Mouse (Mus musculus) midbrain, embryonic 12.5 days (tissue): ENCODE results near the gene Gipr. TPM values are rescaled to one million over a fixed set of nuclear protein-coding genes. Genes with fewer than 3 reads are reported as not detected.

Experiments
- ATAC-seq: fragments of 200-750 bp; cut with Nextera tagmentation; 2 replicates; pipeline ENCODE4 v1.8.0; 2017; ENCODE audit warnings: low read depth, moderate TSS enrichment, moderate library complexity; ENCODE audit not compliant: low FRiP score
- H3K27ac ChIP-seq: fragments of 300-500 bp; sonication (generic); replicated peaks from 2 replicates; pipeline ENCODE4 v1.5.1; 2016; ENCODE audit warnings: mild to moderate bottlenecking
- H3K27me3 ChIP-seq: fragments of 300-500 bp; sonication (generic); 2 replicates; pipeline ENCODE4 v1.6.1; 2016; ENCODE audit warnings: mild to moderate bottlenecking
- H3K36me3 ChIP-seq: fragments of 300-500 bp; sonication (generic); 2 replicates; pipeline ENCODE4 v1.6.1; 2016
- H3K4me1 ChIP-seq: fragments of 300-500 bp; sonication (generic); 2 replicates; pipeline ENCODE4 v1.6.1; 2016
- H3K4me2 ChIP-seq: fragments of 300-500 bp; sonication (generic); replicated peaks from 2 replicates; pipeline ENCODE4 v1.6.1; 2016; ENCODE audit warnings: mild to moderate bottlenecking, moderate library complexity
- H3K4me3 ChIP-seq: fragments of 300-500 bp; sonication (generic); 2 replicates; pipeline ENCODE4 v1.5.1; 2016; ENCODE audit warnings: mild to moderate bottlenecking
- H3K9ac ChIP-seq: fragments of 300-500 bp; sonication (generic); replicated peaks from 2 replicates; pipeline ENCODE4 v1.6.1; 2016; ENCODE audit warnings: mild to moderate bottlenecking, moderate library complexity
- H3K9me3 ChIP-seq: fragments of 300-500 bp; sonication (generic); 2 replicates; pipeline ENCODE4 v1.6.1; 2016; ENCODE audit warnings: mild to moderate bottlenecking
- WGBS: fragments of 180-500 bp; shearing (Covaris S2); methylation state at CpG from one replicate; pipeline ENCODE4 v1.1.7; 2016; 5-methylcytosine and 5-hydroxymethylcytosine counted together
- polyA plus RNA-seq: library from polyadenylated mRNA; unstranded; fragments of >200 nt; fragmentation: Nextera tagmentation; extraction: Ambion mirVana; gene quantifications from 2 replicates; pipeline ENCODE4 v1.2.1, GENCODE M21; 2016

Gipr gene
- polyA plus RNA-seq, 1 experiment from 2014 or later = 3.4 TPM

GRCm38 (mm10) chr7:19177216-19177615, 11.3 kb upstream of the Gipr start:
- ATAC-seq = no peak
- Histone ChIP-seq H3K36me3 (no peaks in the 10 kb centered on the region), H3K9me3 (no peaks in the 10 kb centered on the region), H3K9ac (peak overlapping the region; percentile 53), H3K27ac (no peak overlapping the region), H3K4me2 (peak overlapping the region; percentile 56), H3K27me3 (peaks cover 69% of the 10 kb centered on the region), H3K4me1 (peaks cover 55% of the 10 kb centered on the region), H3K4me3 (peak overlapping the region; percentile 45)
- 61% methylated on average over 7 of the region's 7 CpGs for WGBS

GRCm38 (mm10) chr7:19176516-19176947, 10.6 kb upstream of the Gipr start:
- H3K36me3 ChIP-seq = no peaks in the 10 kb centered on the region
- 2% methylated on average over 13 of the region's 21 CpGs for WGBS
- H3K9ac ChIP-seq = peak overlapping the region; percentile 53
- peaks cover 55% of the 10 kb centered on the region for H3K4me1 ChIP-seq
- H3K4me2 ChIP-seq = peak overlapping the region; percentile 56
- H3K27me3 ChIP-seq = peaks cover 65% of the 10 kb centered on the region
- peak overlapping the region; percentile 46 for H3K27ac ChIP-seq
- peak; percentile 27 for ATAC-seq
- peak overlapping the region; percentile 45 for H3K4me3 ChIP-seq
- no peaks in the 10 kb centered on the region for H3K9me3 ChIP-seq

- WGBS = under 1% methylated on average over 30 of the region's 30 CpGs
- Histone ChIP-seq H3K4me1 (peaks cover 50% of the 10 kb centered on the region), H3K27me3 (peaks cover 59% of the 10 kb centered on the region)
These were observed 10.0 kb upstream of the Gipr start, which contains the start of gene Eml2 for GRCm38 (mm10) chr7:19175708-19176515. Gene Eml2, plus strand, starts transcription at chr7:19176421.

GRCm38 (mm10) chr7:19172874-19173273, 6.9 kb upstream of the Gipr start:
- no peaks in the 10 kb centered on the region for H3K9me3 ChIP-seq
- H3K4me1 ChIP-seq = peaks cover 28% of the 10 kb centered on the region
- ATAC-seq = peak; percentile 25
- H3K36me3 ChIP-seq = no peaks in the 10 kb centered on the region
- H3K27me3 ChIP-seq = peaks cover 38% of the 10 kb centered on the region
- peak overlapping the region; percentile 36 for H3K4me3 ChIP-seq
- peak overlapping the region; percentile 65 for H3K27ac ChIP-seq
- peak overlapping the region; percentile 42 for H3K9ac ChIP-seq
- H3K4me2 ChIP-seq = peak overlapping the region; percentile 49
- 3% methylated on average over 17 of the region's 17 CpGs for WGBS

More at GRCm38 (mm10) chr7:19175708-19176515, 10.0 kb upstream of the Gipr start, which contains the start of gene Eml2:
- H3K4me3 ChIP-seq = peak within 1 kb of the TSS; percentile 45
- H3K27ac ChIP-seq = peak within 1 kb of the TSS; percentile 46
- H3K9ac ChIP-seq = peak within 1 kb of the TSS; percentile 53
- H3K36me3 ChIP-seq = no peaks in the 10 kb centered on the region
- peak within 1 kb of the TSS; percentile 56 for H3K4me2 ChIP-seq
- peak; percentile 92 for ATAC-seq
- no peaks in the 10 kb centered on the region for H3K9me3 ChIP-seq

GRCm38 (mm10) chr7:19171831-19172230, 5.9 kb upstream of the Gipr start:
- H3K4me2 ChIP-seq = no peak overlapping the region

GRCm38 (mm10) chr7:19170142-19170541, 4.2 kb upstream of the Gipr start:
- ATAC-seq = no peak
- H3K27me3 ChIP-seq = peaks cover 23% of the 10 kb centered on the region
- no peaks in the 10 kb centered on the region for H3K9me3 ChIP-seq
- 68% methylated on average over 8 of the region's 8 CpGs for WGBS
- H3K4me2 ChIP-seq = no peak overlapping the region
- no peak overlapping the region for H3K9ac ChIP-seq
- peaks cover 26% of the 10 kb centered on the region for H3K4me1 ChIP-seq
- no peaks in the 10 kb centered on the region for H3K36me3 ChIP-seq
- H3K4me3 ChIP-seq = no peak overlapping the region
- 0 out of 2 replicates have a peak overlapping the region, but pooled peaks have one; percentile 2 for H3K27ac ChIP-seq

More at GRCm38 (mm10) chr7:19171831-19172230, 5.9 kb upstream of the Gipr start:
- H3K36me3 ChIP-seq = no peaks in the 10 kb centered on the region
- WGBS = 52% methylated on average over 8 of the region's 8 CpGs
- H3K9ac ChIP-seq = no peak overlapping the region; the same call in none of the 2 replicates
- no peak for ATAC-seq
- peaks cover 27% of the 10 kb centered on the region for H3K4me1 ChIP-seq
- no peaks in the 10 kb centered on the region for H3K9me3 ChIP-seq
- no peak overlapping the region for H3K4me3 ChIP-seq
- H3K27me3 ChIP-seq = peaks cover 27% of the 10 kb centered on the region
- H3K27ac ChIP-seq = peak overlapping the region; percentile 65

GRCm38 (mm10) chr7:19169506-19169905, 3.6 kb upstream of the Gipr start:
- ATAC-seq = no peak
- Histone ChIP-seq H3K4me3 (no peak overlapping the region), H3K27ac (no peak overlapping the region), H3K36me3 (no peaks in the 10 kb centered on the region), H3K9me3 (no peaks in the 10 kb centered on the region), H3K27me3 (peaks cover 29% of the 10 kb centered on the region), H3K4me1 (peaks cover 33% of the 10 kb centered on the region), H3K9ac (no peak overlapping the region), H3K4me2 (no peak overlapping the region)
- WGBS = 67% methylated on average over 10 of the region's 10 CpGs

GRCm38 (mm10) chr7:19166990-19167389, 1.1 kb upstream of the Gipr start:
- H3K4me1 ChIP-seq = peaks cover 24% of the 10 kb centered on the region
- no peak for ATAC-seq
- H3K36me3 ChIP-seq = no peaks in the 10 kb centered on the region
- no peak overlapping the region for H3K9ac ChIP-seq
- no peak overlapping the region for H3K27ac ChIP-seq
- H3K4me3 ChIP-seq = no peak overlapping the region
- peaks cover 49% of the 10 kb centered on the region for H3K27me3 ChIP-seq
- 97% methylated on average over 3 of the region's 3 CpGs for WGBS
- no peaks in the 10 kb centered on the region for H3K9me3 ChIP-seq
- no peak overlapping the region for H3K4me2 ChIP-seq

GRCm38 (mm10) chr7:19164978-19165377, 949 bp downstream of the Gipr start:
- Histone ChIP-seq H3K27ac (no peak overlapping the region), H3K4me3 (0 out of 2 replicates have a peak overlapping the region, but pooled peaks have one; percentile 1), H3K4me1 (peaks cover 27% of the 10 kb centered on the region), H3K4me2 (peak overlapping the region; percentile 19; the same call in 1 of the 2 replicates), H3K9me3 (no peaks in the 10 kb centered on the region), H3K36me3 (no peaks in the 10 kb centered on the region), H3K27me3 (peaks cover 66% of the 10 kb centered on the region), H3K9ac (0 out of 2 replicates have a peak overlapping the region, but pooled peaks have one; percentile 24)
- WGBS = 2% methylated on average over 13 of the region's 13 CpGs
- ATAC-seq = no peak

- peaks cover 74% of the 10 kb centered on the region for H3K27me3 ChIP-seq
- 0 out of 2 replicates have a peak overlapping the region, but pooled peaks have one; percentile 19 for H3K4me2 ChIP-seq
- no peak overlapping the region for H3K9ac ChIP-seq
- H3K27ac ChIP-seq = no peak overlapping the region
- ATAC-seq = no peak
- no peak overlapping the region for H3K4me3 ChIP-seq
- H3K36me3 ChIP-seq = no peaks in the 10 kb centered on the region
- peaks cover 35% of the 10 kb centered on the region for H3K4me1 ChIP-seq
- no peaks in the 10 kb centered on the region for H3K9me3 ChIP-seq
- 1% methylated on average over 6 of the region's 6 CpGs for WGBS
These were observed 1.7 kb downstream of the Gipr start for GRCm38 (mm10) chr7:19164189-19164588.

GRCm38 (mm10) chr7:19163752-19164151, 2.2 kb downstream of the Gipr start:
- no peak for ATAC-seq
- Histone ChIP-seq H3K4me2 (0 out of 2 replicates have a peak overlapping the region, but pooled peaks have one; percentile 19), H3K27me3 (peaks cover 77% of the 10 kb centered on the region), H3K36me3 (no peaks in the 10 kb centered on the region), H3K9ac (no peak overlapping the region), H3K4me3 (no peak overlapping the region), H3K4me1 (peaks cover 35% of the 10 kb centered on the region), H3K9me3 (no peaks in the 10 kb centered on the region), H3K27ac (no peak overlapping the region)
- WGBS = 28% methylated on average over 12 of the region's 12 CpGs

GRCm38 (mm10) chr7:19162928-19163327, 3.0 kb downstream of the Gipr start:
- ATAC-seq = no peak
- no peak overlapping the region for H3K9ac ChIP-seq
- H3K9me3 ChIP-seq = no peaks in the 10 kb centered on the region
- peaks cover 75% of the 10 kb centered on the region for H3K27me3 ChIP-seq
- no peak overlapping the region for H3K27ac ChIP-seq
- no peak overlapping the region for H3K4me3 ChIP-seq
- WGBS = 83% methylated on average over 7 of the region's 7 CpGs
- no peaks in the 10 kb centered on the region for H3K36me3 ChIP-seq
- H3K4me2 ChIP-seq = no peak overlapping the region
- H3K4me1 ChIP-seq = peaks cover 35% of the 10 kb centered on the region
